In genomic region chr3:107631523-107631958, GRCm38 (mm10) we compare ENCODE assay signal across 8 mouse cellular contexts. TPM values are rescaled to one million over a fixed set of nuclear protein-coding genes. Genes with fewer than 3 reads are reported as not detected.
DNase-seq lines count a peak whose midpoint lies in the region; ATAC-seq lines count a peak whose summit lies in the region.

Gene Strip1, minus strand, starts transcription at chr3:107631694.

- H3K4me3 ChIP-seq in hindbrain, embryonic 14.5 days (replicated peaks; ENCODE audit: low read length): peak within 1 kb of the TSS; percentile 92

- peak; percentile 97 for ATAC-seq in hindbrain, embryonic 14.5 days (ENCODE audit: low FRiP score)

- peaks cover 30% of the 10 kb centered on the region for H3K36me3 ChIP-seq in hindbrain, embryonic 14.5 days (replicated peaks; ENCODE audit: control insufficient read depth, insufficient read depth)

- peaks cover 19% of the 10 kb centered on the region for H3K4me1 ChIP-seq in hindbrain, embryonic 14.5 days (replicated peaks; ENCODE audit: control insufficient read depth, insufficient read depth, low read length)

- DNase-seq in R1 (ENCODE audit: low read depth, low spot score): peak; percentile 98
- peak; percentile 94 to 95 for DNase-seq in cerebellum, postnatal 25 days
- DNase-seq in frontal cortex, postnatal 25 days (ENCODE audit: low spot score in 2 of 2): peak; percentile 79 to 88
- peak; percentile 96 for DNase-seq in hindbrain, embryonic 14.5 days (ENCODE audit: low spot score)
- DNase-seq in layer of hippocampus, postnatal 36 days: peak; percentile 93
- DNase-seq in lung, postnatal 36 days: peak; percentile 97
- peak; percentile 98 for DNase-seq in retina, postnatal 1 day
- peak; percentile 88 for DNase-seq in urinary bladder, adult 18-20 months (ENCODE audit: low spot score in 2 of 2)

- H3K27ac ChIP-seq in hindbrain, embryonic 14.5 days: peak within 1 kb of the TSS; percentile 99

- peak within 1 kb of the TSS; percentile 74 for H3K4me2 ChIP-seq in hindbrain, embryonic 14.5 days (replicated peaks)

- H3K9ac ChIP-seq in hindbrain, embryonic 14.5 days: peak within 1 kb of the TSS; percentile 98

- no peaks in the 10 kb centered on the region for H3K27me3 ChIP-seq in hindbrain, embryonic 14.5 days (ENCODE audit: control insufficient read depth, insufficient read depth, low read length)

- H3K9me3 ChIP-seq in hindbrain, embryonic 14.5 days (ENCODE audit: control insufficient read depth, low read length): no peaks in the 10 kb centered on the region

- WGBS in hindbrain, embryonic 14.5 days: under 1% methylated on average over 35 of the region's 35 CpGs

RNA-seq across cellular contexts. Expression of gene Strip1, which starts in this region (rescaled TPM):
- polyA plus RNA-seq in hindbrain, embryonic 14.5 days (2014; fragmentation: Nextera tagmentation; extraction: Ambion mirVana): 158 and 170 TPM in 2 replicates
- total RNA-seq in layer of hippocampus, postnatal 36 days (2021): 10 to 100 TPM; 68.4 to 70.0 TPM

Comparison
In these comparisons a context has a peak if more than half of its experiments do, and no peak if none do; other contexts are left out.
1. Peak in every context shown above with its lines: DNase-seq, ATAC-seq, H3K4me3 ChIP-seq and H3K27ac ChIP-seq.